Mouse (Mus musculus): Measurements from ENCODE around the gene Gcm2.

Gcm2 gene

GRCm38 (mm10) chr13:41110935-41111334, at the start of gene Gcm2:
Gcm2 (minus strand) TSS chr13:41111035.
- DNase-seq: no peak

DNA sequence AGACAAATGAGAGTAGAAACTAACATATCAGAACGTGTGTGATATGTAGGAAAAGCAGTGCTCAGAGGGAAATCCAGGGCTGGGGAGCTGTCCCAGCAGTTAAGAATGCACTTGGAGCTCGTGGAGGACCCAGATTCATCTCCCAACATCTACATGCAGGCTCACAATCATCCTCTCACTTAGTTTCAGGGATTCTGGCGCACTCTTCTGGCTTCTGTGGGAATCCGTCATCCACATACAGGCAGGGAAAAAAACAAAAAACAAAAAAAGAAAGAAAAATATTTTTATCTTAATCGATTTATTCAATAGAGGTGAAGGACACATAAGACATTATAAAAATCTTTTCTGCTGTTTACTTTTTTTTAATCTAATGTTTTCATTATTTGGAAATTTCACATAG, 47.6 kb upstream of the Gcm2 start:
- DNase-seq: no peak

- no peak for DNase-seq
Measured at GRCm38 (mm10) chr13:41153146-41153545, 42.3 kb upstream of the Gcm2 start.

- DNase-seq: peak; percentile 42 to 74
Measured at GRCm38 (mm10) chr13:41146271-41146670, 35.4 kb upstream of the Gcm2 start.

- DNase-seq: no peak
Measured at GRCm38 (mm10) chr13:41145433-41145970, 34.7 kb upstream of the Gcm2 start.

DNA sequence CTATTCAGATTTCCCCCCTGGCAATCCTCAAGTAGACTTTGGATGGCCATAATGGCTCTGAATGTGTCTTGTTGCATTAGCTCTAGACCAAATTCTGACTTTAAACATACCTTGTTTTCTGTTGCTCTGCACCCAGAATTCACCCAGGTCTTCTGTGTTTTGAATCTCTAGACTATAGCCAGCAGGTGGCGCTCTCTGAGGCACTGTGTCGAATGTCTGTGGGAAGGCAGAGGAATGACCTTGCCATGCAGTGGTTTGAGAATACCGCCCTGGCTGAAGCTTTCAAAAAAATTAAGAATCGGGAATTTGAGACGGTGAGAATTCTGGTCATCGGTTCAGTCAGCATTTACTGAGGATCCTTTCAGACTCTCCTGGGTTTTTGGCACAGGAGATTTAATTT, 24.1 kb upstream of the Gcm2 start:
- peak; percentile 40 to 76 for DNase-seq

GRCm38 (mm10) chr13:41129061-41129460, 18.2 kb upstream of the Gcm2 start:
- no peak for DNase-seq

- DNase-seq: no peak
Measured at GRCm38 (mm10) chr13:41128326-41128725, 17.5 kb upstream of the Gcm2 start.

- DNase-seq: no peak
Measured at GRCm38 (mm10) chr13:41123666-41124225, 12.9 kb upstream of the Gcm2 start.

- DNase-seq: no peak
Measured at GRCm38 (mm10) chr13:41119152-41119945, 8.5 kb upstream of the Gcm2 start.

DNA sequence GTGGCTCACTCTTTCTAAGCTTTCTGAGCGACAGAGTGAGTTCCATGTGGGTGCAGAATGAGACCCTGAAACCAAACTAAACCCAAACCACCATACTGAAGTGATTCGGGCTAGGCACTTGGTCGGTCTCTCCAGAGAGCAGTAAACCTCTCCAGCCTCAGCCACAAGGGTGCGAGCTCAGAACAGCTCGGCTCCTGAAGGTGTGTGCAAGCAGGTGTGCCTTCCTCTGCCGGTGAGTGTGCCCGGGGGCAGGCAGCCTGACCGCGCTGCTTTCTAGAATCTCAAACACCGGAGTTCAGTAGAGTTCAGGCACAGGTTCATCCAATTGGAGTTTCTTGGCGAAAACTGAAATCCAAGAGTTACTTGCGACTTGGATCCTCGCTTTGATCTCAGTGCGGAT, 3.1 kb upstream of the Gcm2 start, which contains the start of gene Sycp2l:
Sycp2l (plus strand) TSS at position 368 of the 400 bp plus-strand sequence.
- no peak for DNase-seq

- no peak for DNase-seq
Measured at GRCm38 (mm10) chr13:41105541-41105940, 5.3 kb downstream of the Gcm2 start.

GRCm38 (mm10) chr13:41103841-41104525, 6.9 kb downstream of the Gcm2 start:
- no peak for DNase-seq

- DNase-seq: no peak
Measured at GRCm38 (mm10) chr13:41100031-41100430, 10.8 kb downstream of the Gcm2 start.

GRCm38 (mm10) chr13:41098325-41098724, 12.5 kb downstream of the Gcm2 start:
- no peak for DNase-seq

DNA sequence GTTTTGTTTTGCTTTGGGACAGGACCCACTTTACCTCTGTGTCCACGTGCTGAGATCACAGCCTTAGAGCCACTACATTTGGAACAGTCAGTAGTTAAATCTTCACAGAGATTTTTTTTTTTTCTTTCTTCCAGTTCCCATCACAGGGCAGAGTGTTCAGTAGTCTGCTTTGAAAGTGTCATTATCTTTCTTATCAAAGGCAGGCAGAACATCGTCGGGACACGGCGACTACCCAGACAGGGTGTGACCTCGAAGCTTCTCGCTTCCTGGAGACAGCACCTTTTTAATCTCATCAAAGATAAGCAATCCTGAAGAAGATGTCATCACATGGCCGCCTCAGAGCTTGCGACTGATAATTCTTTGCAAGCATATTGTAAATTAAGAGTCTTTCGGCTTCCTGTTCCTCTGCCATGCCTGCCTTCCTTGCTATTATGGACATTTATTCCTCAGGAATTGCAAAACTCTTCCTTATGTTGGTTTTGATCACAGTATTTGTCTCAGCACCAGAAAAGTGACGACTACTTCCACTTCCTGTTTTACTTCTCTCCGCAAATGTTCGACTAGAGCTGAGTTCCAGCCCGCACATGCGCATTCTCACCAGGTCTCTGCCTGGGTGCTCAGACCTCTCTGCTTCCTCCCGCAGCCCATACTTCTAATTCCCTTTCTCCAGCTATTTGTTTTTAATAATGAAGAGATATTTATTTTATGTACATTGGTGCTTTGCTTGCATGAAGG, 13.3 kb downstream of the Gcm2 start:
- DNase-seq: no peak

- DNase-seq: no peak
Measured at GRCm38 (mm10) chr13:41094160-41094559, 16.7 kb downstream of the Gcm2 start.

DNA sequence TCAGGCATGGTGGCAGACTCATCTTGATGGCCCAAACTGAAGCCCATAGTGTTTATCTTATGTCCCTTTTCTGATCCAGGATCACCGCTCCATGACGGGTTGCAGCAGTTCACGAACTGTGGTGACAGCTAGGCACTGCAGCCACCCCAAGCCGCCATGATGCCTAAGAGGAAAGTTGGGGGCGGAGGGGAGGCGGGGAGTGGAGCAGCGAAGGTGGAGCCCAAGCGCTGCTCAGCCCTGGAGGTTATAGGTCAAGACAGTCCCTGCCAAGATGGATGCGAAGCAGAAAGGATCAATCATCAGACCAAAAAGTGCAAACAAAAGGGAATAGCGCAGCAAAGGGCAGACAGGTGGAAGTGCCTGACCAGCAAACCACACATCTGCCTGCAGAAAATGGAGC, 19.6 kb downstream of the Gcm2 start:
- DNase-seq: no peak

DNA sequence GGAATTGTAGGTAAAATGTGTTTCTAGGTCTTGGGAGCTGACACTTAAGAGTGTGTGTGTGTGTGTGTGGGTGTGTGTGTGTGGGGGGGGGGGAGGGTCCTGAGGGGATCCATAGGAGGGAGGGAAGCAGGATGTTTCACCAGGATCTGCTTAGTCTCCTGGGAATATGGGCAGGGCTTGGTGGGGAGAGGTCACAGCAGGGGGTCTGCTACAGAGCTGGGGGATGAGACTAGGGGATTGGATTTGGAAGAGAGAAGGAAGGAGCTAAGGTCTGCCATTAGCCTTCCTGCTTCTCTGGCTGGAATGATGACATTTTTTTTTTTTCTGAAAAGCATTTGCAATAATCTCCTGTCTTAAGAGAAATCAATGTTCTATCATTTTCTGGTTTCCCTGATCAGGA, 22.1 kb downstream of the Gcm2 start:
- no peak for DNase-seq

- no peak for DNase-seq
Measured at GRCm38 (mm10) chr13:41085140-41085539, 25.7 kb downstream of the Gcm2 start.

- no peak for DNase-seq
Measured at GRCm38 (mm10) chr13:41084521-41084920, 26.3 kb downstream of the Gcm2 start.

DNA sequence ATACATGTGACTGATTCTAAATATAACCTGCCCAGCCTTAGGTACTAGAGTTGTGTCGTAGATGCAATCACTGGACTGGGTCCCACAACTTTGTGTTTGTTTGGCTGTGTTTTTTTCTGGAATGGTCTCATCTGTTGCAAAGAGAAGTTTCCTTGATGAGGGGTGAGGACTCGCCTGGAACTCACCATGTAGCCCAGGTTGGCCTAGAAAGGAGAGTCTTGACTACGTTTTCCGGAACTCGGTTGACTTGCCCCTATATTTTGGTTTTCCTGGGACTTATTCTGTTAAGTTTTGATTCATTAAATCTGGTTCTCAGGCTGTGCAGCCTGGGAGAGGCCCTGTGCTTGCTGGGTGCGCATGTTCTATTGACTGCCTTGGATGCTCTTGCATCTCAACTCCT, 30.1 kb downstream of the Gcm2 start:
- DNase-seq: no peak

DNA sequence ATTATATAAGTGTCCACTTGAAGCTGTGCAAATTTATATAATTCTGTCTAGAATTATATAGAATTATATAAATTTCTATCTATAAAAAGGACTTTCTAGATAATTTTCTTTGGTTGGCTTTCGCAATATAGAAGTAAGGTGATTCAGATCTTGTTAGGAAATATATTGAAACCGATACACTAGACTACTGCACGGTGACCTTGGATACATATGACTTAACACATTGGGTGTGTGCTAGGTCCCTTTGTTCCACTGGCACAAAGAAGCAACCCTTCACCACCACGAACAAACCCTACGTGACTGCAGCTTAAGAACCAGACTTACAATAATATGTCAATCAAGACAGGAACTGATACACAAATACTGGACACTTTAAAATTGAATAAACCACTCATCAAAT, 31.0 kb downstream of the Gcm2 start:
- DNase-seq: no peak
